Mouse (Mus musculus) layer of hippocampus, adult 9-10 months (tissue): Measurements from ENCODE around the gene Tspan10.
"Not testable (repeated sequence)": the region's sequence is repeated elsewhere in the genome, so short reads cannot be mapped to it uniquely, and the experiment has no call there.

Experiments used
- DNase-seq: peaks from one replicate; pipeline ENCODE4 v3.0.0; 2022; ENCODE audit warnings: low spot score

Tspan10 gene

GRCm38 (mm10) chr11:120442344-120442743, at the start of gene Tspan10:
TSS of gene Tspan10 (plus strand) at chr11:120442644.
- DNase-seq = no peak

- no peak for DNase-seq
Measured at GRCm38 (mm10) chr11:120395661-120396060, 46.8 kb upstream of the Tspan10 start.

DNA sequence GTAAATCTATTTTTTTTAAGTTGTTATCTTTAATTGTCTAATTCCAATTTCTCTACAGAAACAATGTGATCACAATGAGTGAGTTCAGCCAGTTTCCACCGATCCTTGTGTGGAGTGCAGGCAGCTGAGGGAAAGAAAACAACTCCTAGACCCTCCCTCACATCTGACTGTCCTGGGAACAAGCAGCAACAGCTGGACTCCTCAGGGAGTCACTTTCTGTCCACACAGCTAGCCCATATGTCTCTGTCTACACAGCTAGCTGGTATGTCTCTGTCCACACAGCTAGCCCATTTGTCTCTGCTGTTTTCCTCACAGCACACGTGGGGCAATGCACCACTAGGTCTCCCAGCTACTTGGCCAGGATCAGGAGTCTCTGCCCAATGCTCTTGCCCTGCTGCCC, 44.8 kb upstream of the Tspan10 start:
- DNase-seq = no peak

- no peak for DNase-seq
Measured at GRCm38 (mm10) chr11:120399319-120399718, 43.1 kb upstream of the Tspan10 start.

GRCm38 (mm10) chr11:120404814-120405213, 37.6 kb upstream of the Tspan10 start:
- no peak for DNase-seq

GRCm38 (mm10) chr11:120405867-120406266, 36.6 kb upstream of the Tspan10 start:
- DNase-seq = no peak

DNA sequence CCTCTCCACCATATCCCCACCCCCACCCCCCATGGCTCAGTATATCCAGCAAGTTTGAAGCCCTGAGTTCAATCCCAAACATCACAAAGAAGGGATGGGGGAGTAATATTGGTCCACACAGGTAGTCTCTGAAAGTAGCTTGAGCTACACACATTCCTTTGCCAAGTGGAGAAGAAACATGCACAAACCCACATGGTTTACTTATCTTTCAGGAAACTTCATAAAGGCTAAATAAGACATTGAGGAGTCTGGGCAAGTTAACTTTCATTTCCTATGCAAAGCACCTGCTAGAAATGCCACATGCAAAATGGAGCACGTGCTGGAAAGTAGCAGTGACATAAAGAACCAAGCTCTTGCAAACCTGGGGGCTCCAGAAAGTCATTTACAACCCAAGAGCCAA, 36.0 kb upstream of the Tspan10 start:
- no peak for DNase-seq

DNA sequence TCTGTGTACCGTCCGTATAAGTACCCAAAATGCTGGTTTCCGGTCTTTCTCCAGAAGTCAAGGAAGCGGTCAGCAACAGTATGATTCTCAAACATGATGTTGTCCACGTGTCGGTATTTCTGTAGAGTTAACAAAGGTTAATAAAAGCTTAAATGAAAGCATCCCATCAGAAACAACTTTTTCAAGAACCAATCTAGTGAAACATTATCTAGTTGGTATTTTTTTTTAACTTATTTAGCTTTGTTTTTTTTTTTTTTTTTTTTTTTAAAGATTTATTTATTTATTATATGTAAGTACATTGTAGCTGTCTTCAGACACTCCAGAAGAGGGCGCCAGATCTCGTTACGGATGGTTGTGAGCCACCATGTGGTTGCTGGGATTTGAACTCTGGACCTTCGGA, 28.8 kb upstream of the Tspan10 start:
- not testable (repeated sequence) for DNase-seq

DNA sequence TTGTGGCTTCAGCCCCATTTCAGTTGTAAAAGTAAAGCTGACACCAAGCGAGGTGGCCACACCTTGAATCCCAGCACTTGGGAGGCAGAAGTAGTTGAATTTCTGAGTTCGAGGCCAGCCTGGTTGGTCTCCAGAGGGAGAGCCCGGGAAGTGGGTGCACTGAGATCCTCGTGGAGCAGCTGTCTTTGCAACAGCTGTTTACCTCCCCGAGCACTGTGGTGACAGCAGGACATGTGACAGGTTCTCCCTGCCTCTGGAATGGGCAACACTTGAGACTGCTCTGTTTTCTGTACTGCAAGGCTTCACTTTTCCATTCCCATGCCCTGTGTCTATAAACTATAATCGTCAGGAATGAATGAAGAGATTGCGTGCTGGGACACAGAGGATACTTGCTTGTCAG, 24.6 kb upstream of the Tspan10 start:
- DNase-seq = no peak

- no peak for DNase-seq
Measured at GRCm38 (mm10) chr11:120418592-120418991, 23.9 kb upstream of the Tspan10 start.

GRCm38 (mm10) chr11:120422651-120423568, 19.5 kb upstream of the Tspan10 start:
- no peak for DNase-seq

DNA sequence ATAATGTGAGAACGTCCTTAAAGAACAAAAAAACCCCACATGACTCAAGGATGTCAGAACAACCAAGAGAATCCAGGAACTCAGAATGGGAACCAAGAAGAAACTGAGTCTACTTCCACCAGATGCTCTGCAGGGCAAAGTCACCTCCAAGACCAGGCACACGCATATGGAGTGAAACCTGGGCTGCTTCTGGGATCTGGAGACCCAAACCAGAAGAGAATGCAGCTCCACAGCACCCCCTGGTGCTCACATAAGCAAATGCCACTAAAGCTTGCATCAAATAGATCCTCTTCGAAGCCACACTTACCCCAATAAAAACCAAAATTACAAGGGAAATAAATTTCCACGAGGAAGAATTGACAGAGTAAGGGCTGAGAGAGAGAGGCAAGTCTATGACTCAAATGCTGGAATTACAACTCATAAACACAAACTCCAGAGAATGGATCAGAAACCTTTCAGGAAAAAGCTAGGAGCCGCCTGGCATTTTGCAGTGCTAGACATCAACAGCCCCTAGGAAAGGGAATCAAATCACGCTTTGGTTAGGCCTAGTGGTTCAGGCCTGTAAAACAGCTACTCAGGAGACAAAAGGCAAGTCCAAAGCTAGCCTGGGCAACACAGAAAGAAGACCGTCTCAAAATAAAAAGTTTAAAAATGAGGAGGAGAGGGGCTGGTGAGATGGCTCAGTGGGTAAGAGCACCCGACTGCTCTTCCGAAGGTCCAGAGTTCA, 18.7 kb upstream of the Tspan10 start:
- peak; percentile 46 for DNase-seq

GRCm38 (mm10) chr11:120426727-120427126, 15.7 kb upstream of the Tspan10 start:
- no peak for DNase-seq

- peak; percentile 38 for DNase-seq
Measured at GRCm38 (mm10) chr11:120437152-120437856, 5.1 kb upstream of the Tspan10 start, which contains the start of gene Nploc4. TSS of gene Nploc4 (minus strand) at chr11:120437708.

- DNase-seq = no peak
Measured at GRCm38 (mm10) chr11:120437857-120438385, 4.5 kb upstream of the Tspan10 start.

DNA sequence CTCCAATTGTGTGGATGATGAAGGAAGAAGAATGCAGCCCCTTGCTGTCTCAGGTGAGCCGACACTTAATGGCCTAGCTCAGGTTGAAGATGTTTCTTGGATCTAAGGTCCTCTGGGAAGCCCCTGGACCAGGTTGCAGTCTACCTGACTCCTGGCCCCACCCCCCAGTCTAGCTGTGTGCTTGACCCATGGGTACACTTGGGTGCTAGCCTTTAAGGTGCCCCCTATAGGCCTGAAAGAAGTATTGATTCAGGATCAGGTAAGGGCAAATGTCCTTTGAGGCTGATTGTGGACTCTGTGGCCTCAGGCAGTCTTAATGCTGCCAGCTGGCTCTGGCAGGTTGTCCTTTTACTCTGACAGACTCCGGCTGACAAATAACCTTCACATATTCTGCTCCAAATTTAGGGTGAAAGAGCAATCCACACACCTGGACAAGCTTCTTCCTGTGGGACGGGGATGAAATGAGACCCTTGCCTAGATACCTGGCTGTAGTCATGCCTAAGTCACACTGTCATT, 379 bp downstream of the Tspan10 start:
- no peak for DNase-seq

DNA sequence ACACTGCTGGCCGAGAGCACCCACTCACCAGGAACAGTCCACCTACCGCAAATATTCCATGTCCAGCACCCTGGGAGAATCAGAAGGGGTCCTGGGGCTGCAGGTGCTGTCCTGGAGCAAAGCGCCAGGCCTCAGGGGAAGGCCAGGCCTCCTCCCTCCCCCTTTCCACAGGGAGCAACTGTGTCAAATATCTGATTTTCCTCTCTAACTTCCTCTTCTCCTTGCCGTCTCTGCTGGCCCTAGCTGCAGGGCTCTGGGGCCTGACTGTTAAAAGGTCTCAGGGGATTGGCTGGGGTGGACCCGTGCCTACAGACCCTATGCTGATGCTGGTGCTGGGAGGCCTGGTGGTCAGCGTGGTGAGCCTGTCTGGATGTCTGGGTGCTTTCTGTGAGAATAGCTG, 1.7 kb downstream of the Tspan10 start:
- no peak for DNase-seq

- no peak for DNase-seq
Measured at GRCm38 (mm10) chr11:120445475-120445874, 3.0 kb downstream of the Tspan10 start.

GRCm38 (mm10) chr11:120447179-120447578, 4.7 kb downstream of the Tspan10 start:
- DNase-seq = no peak

DNA sequence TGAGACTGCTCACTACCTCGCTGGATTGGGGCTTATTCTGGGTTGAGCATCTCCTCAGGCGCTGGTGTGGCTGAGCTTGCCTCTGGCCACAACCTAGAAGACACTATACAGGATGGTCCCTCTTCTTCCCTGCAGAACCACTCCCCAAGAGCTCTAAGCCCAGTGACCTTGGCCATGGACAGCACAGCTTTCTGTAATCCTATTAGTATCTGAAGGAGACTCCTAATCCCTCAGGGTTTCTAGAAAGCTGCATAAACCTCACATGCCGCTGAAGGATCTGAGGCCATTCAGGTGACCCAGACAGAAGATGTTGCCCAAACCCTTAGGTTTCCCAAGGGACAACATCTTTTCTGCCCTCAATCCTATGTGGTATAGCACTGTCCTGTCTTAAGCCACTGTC, 9.8 kb downstream of the Tspan10 start:
- no peak for DNase-seq

DNA sequence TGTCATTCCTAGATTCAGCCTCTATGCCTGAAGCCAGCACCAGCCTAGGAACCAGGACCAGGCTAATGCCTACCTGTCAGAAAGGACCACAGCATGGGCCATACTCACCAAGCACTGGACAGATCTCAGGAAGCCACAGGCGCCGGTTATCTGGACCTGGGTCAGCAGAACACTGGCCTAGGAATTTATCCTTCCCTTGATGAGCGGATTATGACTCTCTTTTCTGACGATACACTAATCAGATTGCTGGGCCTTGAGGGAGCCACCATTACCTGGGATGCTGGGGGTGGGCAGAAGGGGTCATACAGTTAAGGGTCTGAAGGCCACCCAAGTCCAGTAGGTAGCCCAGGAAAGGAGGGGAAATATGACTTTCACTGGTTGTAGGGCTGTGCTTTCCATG, 10.9 kb downstream of the Tspan10 start, which contains the start of gene Pde6g:
TSS of gene Pde6g (minus strand) at position 195 of the 400 bp plus-strand sequence.
- DNase-seq = no peak

DNA sequence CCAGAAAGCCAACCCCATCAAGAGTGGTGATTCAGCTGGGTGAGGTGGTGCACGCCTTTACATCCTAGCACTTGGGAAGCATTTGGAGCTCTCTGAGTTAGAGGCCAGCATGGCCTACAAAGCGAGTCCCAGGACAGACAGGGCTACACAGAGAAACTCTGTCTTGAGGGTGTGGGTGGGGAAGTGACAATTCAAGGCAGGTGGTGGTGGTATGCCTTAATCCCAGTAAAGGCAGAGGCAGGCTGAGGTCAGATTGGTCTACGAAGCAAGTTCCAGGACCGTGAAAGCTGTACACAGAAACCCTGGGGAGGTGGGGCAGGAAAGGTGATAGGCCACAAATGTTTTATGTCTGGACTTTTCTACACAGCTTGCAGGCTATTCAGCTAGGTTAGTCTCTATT, 12.5 kb downstream of the Tspan10 start:
- no peak for DNase-seq
